Mouse (Mus musculus) CH12.LX (cell line): ENCODE measurements around the gene Mdfi.
A peak's percentile ranks its signal among the peaks of the same experiment; 100 is the strongest.

Source experiments
- BHLHE40 ChIP-seq: IDR thresholded peaks from 2 replicates; pipeline ENCODE4 v1.6.1; 2011; ENCODE audit warnings: mild to moderate bottlenecking, low read depth, low read length, improper control_type of control experiment
- CHD2 ChIP-seq: IDR thresholded peaks from 2 replicates; pipeline ENCODE4 v1.6.1; 2011; ENCODE audit warnings: low read length, improper control_type of control experiment
- CTCF ChIP-seq, 2 experiments: IDR thresholded peaks in 1 of 2; conservative IDR thresholded peaks in 1 of 2; 2 replicates each; pipeline ENCODE4 v1.5.1; 2011 to 2012; ENCODE audit warnings: low read depth in 2 of 2, low read length in 2 of 2, improper control_type of control experiment in 1 of 2, inconsistent platforms in 1 of 2, mild to moderate bottlenecking in 1 of 2, moderate library complexity in 1 of 2
- E2F4 ChIP-seq: IDR thresholded peaks from 2 replicates; pipeline ENCODE4 v1.6.1; 2011; ENCODE audit warnings: low read depth, low read length, improper control_type of control experiment; ENCODE audit not compliant: insufficient replicate concordance
- EP300 ChIP-seq: IDR thresholded peaks from 2 replicates; pipeline ENCODE4 v1.6.1; 2011; ENCODE audit warnings: low read length, improper control_type of control experiment
- ETS1 ChIP-seq: conservative IDR thresholded peaks from 2 replicates; pipeline ENCODE4 v1.6.1; 2012; ENCODE audit warnings: low read depth, mild to moderate bottlenecking, inconsistent platforms, low read length, improper control_type of control experiment, moderate library complexity
- MAX ChIP-seq: IDR thresholded peaks from 2 replicates; pipeline ENCODE4 v1.6.1; 2011; ENCODE audit warnings: low read length, improper control_type of control experiment
- POLR2A ChIP-seq: IDR thresholded peaks from 2 replicates; pipeline ENCODE4 v1.6.1; 2011; ENCODE audit warnings: low read depth, mild to moderate bottlenecking, improper control_type of control experiment, low read length
- RCOR1 ChIP-seq: conservative IDR thresholded peaks from 2 replicates; pipeline ENCODE4 v1.6.1; 2012; ENCODE audit warnings: low read depth, mild to moderate bottlenecking, inconsistent platforms, low read length, improper control_type of control experiment
- SIN3A ChIP-seq: IDR thresholded peaks from 2 replicates; pipeline ENCODE4 v1.6.1; 2012; ENCODE audit warnings: low read length, improper control_type of control experiment, inconsistent platforms
- SMC3 ChIP-seq: IDR thresholded peaks from 2 replicates; pipeline ENCODE4 v1.6.1; 2011; ENCODE audit warnings: low read depth, low read length, improper control_type of control experiment
- USF2 ChIP-seq: conservative IDR thresholded peaks from 2 replicates; pipeline ENCODE4 v1.6.1; 2011; ENCODE audit warnings: low read depth, low read length, improper control_type of control experiment
- ZNF384 ChIP-seq: IDR thresholded peaks from 2 replicates; pipeline ENCODE4 v1.6.1; 2012; ENCODE audit warnings: low read depth, low read length, improper control_type of control experiment, inconsistent platforms

DNA sequence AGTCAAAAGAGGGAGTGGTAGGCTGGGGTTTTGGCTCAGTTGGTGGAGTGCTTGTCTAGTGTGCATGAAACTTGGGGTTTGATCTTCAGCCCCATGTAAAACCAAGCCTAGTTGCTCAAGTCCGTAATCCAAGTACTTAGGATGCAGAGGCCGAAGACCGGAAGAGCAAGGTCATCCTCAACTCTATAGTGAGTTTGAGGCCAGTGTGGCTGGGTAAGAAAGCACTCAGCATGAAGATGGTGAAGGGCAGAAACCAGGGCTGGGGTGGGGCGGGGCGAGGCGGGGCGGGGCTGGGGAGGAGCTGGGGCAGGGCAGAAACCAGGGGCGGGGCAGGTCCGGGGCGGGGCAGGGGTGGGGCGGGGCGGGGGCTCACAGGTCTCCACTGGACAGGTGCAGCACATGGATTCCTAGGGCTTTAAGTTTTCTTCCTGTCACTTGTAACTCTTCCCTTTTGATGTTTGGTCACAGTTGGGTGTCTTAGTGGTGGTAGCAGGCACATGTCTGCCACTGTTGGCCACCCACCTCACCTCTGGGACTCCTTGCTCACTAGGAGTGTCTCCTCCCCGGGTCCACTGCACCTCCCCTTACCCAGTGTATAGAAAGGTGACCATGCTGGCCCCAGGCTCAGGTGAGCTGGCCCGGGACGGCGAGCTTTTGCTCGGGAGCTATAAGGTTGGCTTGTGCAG lies 66.9 kb downstream of the Mdfi start:
- TF ChIP-seq RCOR1 (no peak), MAX (no peak), E2F4 (no peak), ZNF384 (no peak), CTCF (conservative IDR thresholded peaks at IDR 0.05 in 1 of 2, IDR thresholded peaks at IDR 0.05 in 1 of 2; ENCODE audit: low read depth in 2 of 2, low read length in 2 of 2) (no peak), EP300 (no peak), SMC3 (no peak), CHD2 (no peak), POLR2A (peak; percentile 61), SIN3A (peak; percentile 54; the same call in 1 of the 2 replicates), USF2 (no peak), BHLHE40 (no peak; the same call in 1 of the 2 replicates), ETS1 (0 out of 2 replicates have a peak, but pooled peaks have one; percentile 12)
